Mouse (Mus musculus) adrenal gland, postnatal 36 days (tissue): ENCODE results near the gene Kcnip1. TPM values are rescaled to one million over a fixed set of nuclear protein-coding genes. Genes with fewer than 3 reads are reported as not detected.

Experiments used
- DNase-seq, 2 experiments: peaks; one replicate each; pipeline ENCODE4 v3.0.0; 2021; ENCODE audit warnings: mixed read lengths in 1 of 2
- total RNA-seq, 2 experiments: library from RNA; stranded (reverse); gene quantifications; 2 replicates each; pipeline ENCODE4 v1.2.3; 2021

Kcnip1 gene
- total RNA-seq, 2 experiments from 2014 or later, result 2.2 to 3.5 TPM

- no peak for DNase-seq
Measured at GRCm38 (mm10) chr11:33829774-33830173, 163.2 kb downstream of the Kcnip1 start.

- DNase-seq, result peak; percentile 14 to 25
Measured at GRCm38 (mm10) chr11:33827829-33828206, 165.1 kb downstream of the Kcnip1 start.

- no peak for DNase-seq
Measured at GRCm38 (mm10) chr11:33827085-33827828, 165.7 kb downstream of the Kcnip1 start.

GRCm38 (mm10) chr11:33824739-33825138 lies 168.2 kb downstream of the Kcnip1 start:
- peak; percentile 29 to 31 for DNase-seq

- DNase-seq, result no peak
Measured at GRCm38 (mm10) chr11:33821331-33821730, 171.6 kb downstream of the Kcnip1 start.

GRCm38 (mm10) chr11:33820876-33821275 lies 172.1 kb downstream of the Kcnip1 start:
- DNase-seq, result no peak

- no peak for DNase-seq
Measured at GRCm38 (mm10) chr11:33818861-33819503, 174.0 kb downstream of the Kcnip1 start.

- no peak for DNase-seq
Measured at GRCm38 (mm10) chr11:33816020-33816419, 176.9 kb downstream of the Kcnip1 start.

- no peak for DNase-seq
Measured at GRCm38 (mm10) chr11:33810105-33810504, 182.8 kb downstream of the Kcnip1 start.

- DNase-seq, result no peak
Measured at GRCm38 (mm10) chr11:33803093-33803492, 189.9 kb downstream of the Kcnip1 start.

- no peak for DNase-seq
Measured at GRCm38 (mm10) chr11:33800436-33801088, 192.4 kb downstream of the Kcnip1 start.

GRCm38 (mm10) chr11:33799933-33800332 lies 193.0 kb downstream of the Kcnip1 start:
- DNase-seq, result no peak

GRCm38 (mm10) chr11:33798094-33798648 lies 194.8 kb downstream of the Kcnip1 start:
- no peak for DNase-seq

- peak; percentile 54 to 55 for DNase-seq
Measured at GRCm38 (mm10) chr11:33787362-33787761, 205.6 kb downstream of the Kcnip1 start.

GRCm38 (mm10) chr11:33786572-33786971 lies 206.4 kb downstream of the Kcnip1 start:
- no peak for DNase-seq

- no peak for DNase-seq
Measured at GRCm38 (mm10) chr11:33781561-33781971, 211.4 kb downstream of the Kcnip1 start.

GRCm38 (mm10) chr11:33780263-33780662 lies 212.7 kb downstream of the Kcnip1 start:
- DNase-seq, result no peak

GRCm38 (mm10) chr11:33772615-33773141 lies 220.3 kb downstream of the Kcnip1 start:
- DNase-seq, result no peak

- no peak for DNase-seq
Measured at GRCm38 (mm10) chr11:33772043-33772442, 220.9 kb downstream of the Kcnip1 start.

GRCm38 (mm10) chr11:33766976-33767938 lies 225.7 kb downstream of the Kcnip1 start:
- peak in 1 of 2 experiments; percentile 5 for DNase-seq

- no peak for DNase-seq
Measured at GRCm38 (mm10) chr11:33761201-33761755, 231.7 kb downstream of the Kcnip1 start.
